Mouse (Mus musculus) midbrain, embryonic 13.5 days (tissue): ENCODE results near the gene Shc2. TPM values are rescaled to one million over a fixed set of nuclear protein-coding genes. Genes with fewer than 3 reads are reported as not detected.

Experiments used
- ATAC-seq: fragments of 200-750 bp; cut with Nextera tagmentation; 2 replicates; pipeline ENCODE4 v1.8.0; 2017; ENCODE audit warnings: mild to moderate bottlenecking, moderate TSS enrichment, moderate library complexity
- H3K27ac ChIP-seq: fragments of 300-500 bp; sonication (generic); 2 replicates; pipeline ENCODE4 v1.5.1; 2015; ENCODE audit warnings: inconsistent platforms, mild to moderate bottlenecking, moderate library complexity
- H3K27me3 ChIP-seq: fragments of 300-500 bp; sonication (generic); 2 replicates; pipeline ENCODE4 v1.6.1; 2015; ENCODE audit warnings: mild to moderate bottlenecking, inconsistent platforms
- H3K36me3 ChIP-seq: fragments of 300-500 bp; sonication (generic); 2 replicates; pipeline ENCODE4 v1.6.1; 2015; ENCODE audit warnings: mild to moderate bottlenecking, inconsistent platforms
- H3K4me1 ChIP-seq: fragments of 300-500 bp; sonication (generic); replicated peaks from 2 replicates; pipeline ENCODE4 v1.6.1; 2015; ENCODE audit warnings: inconsistent platforms
- H3K4me2 ChIP-seq: fragments of 300-500 bp; sonication (generic); replicated peaks from 2 replicates; pipeline ENCODE4 v1.6.1; 2015; ENCODE audit warnings: moderate library complexity, mild to moderate bottlenecking, inconsistent platforms
- H3K4me3 ChIP-seq: fragments of 300-500 bp; sonication (generic); replicated peaks from 2 replicates; pipeline ENCODE4 v1.5.1; 2015; ENCODE audit warnings: mild to moderate bottlenecking, inconsistent platforms
- H3K9ac ChIP-seq: fragments of 300-500 bp; sonication (generic); replicated peaks from 2 replicates; pipeline ENCODE4 v1.6.1; 2015; ENCODE audit warnings: mild to moderate bottlenecking, inconsistent platforms
- H3K9me3 ChIP-seq: fragments of 300-500 bp; sonication (generic); 2 replicates; pipeline ENCODE4 v1.6.1; 2016; ENCODE audit warnings: mild to moderate bottlenecking, inconsistent platforms
- WGBS: fragments of 180-500 bp; shearing (Covaris S2); methylation state at CpG from one replicate; pipeline ENCODE4 v1.1.7; 2015; 5-methylcytosine and 5-hydroxymethylcytosine counted together
- polyA plus RNA-seq: library from polyadenylated mRNA; unstranded; fragments of >200 nt; fragmentation: Nextera tagmentation; extraction: Ambion mirVana; gene quantifications from 2 replicates; pipeline ENCODE4 v1.2.1, GENCODE M21; 2015

The Shc2 gene
- polyA plus RNA-seq, 1 experiment from 2014 or later = 20.5 TPM

DNA sequence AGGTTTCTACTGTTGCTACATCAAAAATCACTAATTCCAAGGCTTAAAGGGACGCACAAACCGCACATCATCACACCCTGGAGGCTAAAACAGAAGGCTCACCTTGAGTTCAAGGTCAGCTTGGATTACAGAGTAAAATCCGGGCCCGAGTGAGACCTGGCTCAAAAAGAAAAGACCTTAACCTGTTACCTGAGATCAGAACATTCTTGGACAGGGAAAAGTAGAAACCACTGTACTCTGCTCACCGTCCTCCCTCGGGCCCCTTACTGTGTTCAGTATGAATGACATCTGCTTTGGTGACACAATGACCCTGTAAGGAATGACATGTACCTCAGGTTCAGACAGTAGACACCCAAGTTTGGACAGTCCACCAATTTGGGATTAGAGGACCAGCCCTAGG is 62.9 kb downstream of the Shc2 start:
- H3K9ac ChIP-seq = no peak overlapping the region
- no peaks in the 10 kb centered on the region for H3K9me3 ChIP-seq
- ATAC-seq = no peak
- no peak overlapping the region for H3K27ac ChIP-seq
- no peaks in the 10 kb centered on the region for H3K36me3 ChIP-seq
- H3K4me2 ChIP-seq = no peak overlapping the region
- WGBS = 94% methylated on average over 6 of the region's 6 CpGs
- no peaks in the 10 kb centered on the region for H3K27me3 ChIP-seq
- H3K4me3 ChIP-seq = no peak overlapping the region
- H3K4me1 ChIP-seq = no peaks in the 10 kb centered on the region

DNA sequence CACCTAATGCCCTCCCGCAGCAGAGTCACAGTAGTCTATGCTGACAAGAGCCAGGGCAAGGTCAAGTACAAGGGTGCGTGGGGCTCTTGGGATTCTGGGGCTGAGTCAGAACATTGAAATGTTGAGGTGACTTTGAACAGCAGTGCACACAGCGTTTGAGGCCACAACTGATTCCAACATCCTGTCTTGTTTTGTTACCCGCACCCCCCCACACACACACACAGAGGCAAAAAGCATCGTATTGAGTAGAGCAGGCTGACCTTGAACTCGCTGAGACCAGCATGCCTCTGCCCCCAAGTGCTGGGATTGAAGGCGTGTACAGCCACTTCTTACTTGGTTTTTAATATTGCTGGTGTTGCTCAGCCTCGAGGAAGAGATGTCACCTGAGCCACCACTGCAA is 63.4 kb downstream of the Shc2 start:
- Histone ChIP-seq H3K4me1 (no peaks in the 10 kb centered on the region), H3K9me3 (no peaks in the 10 kb centered on the region), H3K9ac (no peak overlapping the region), H3K27me3 (no peaks in the 10 kb centered on the region), H3K27ac (no peak overlapping the region), H3K4me3 (no peak overlapping the region), H3K4me2 (no peak overlapping the region), H3K36me3 (no peaks in the 10 kb centered on the region)
- 90% methylated on average over 8 of the region's 8 CpGs for WGBS
- ATAC-seq = no peak

DNA sequence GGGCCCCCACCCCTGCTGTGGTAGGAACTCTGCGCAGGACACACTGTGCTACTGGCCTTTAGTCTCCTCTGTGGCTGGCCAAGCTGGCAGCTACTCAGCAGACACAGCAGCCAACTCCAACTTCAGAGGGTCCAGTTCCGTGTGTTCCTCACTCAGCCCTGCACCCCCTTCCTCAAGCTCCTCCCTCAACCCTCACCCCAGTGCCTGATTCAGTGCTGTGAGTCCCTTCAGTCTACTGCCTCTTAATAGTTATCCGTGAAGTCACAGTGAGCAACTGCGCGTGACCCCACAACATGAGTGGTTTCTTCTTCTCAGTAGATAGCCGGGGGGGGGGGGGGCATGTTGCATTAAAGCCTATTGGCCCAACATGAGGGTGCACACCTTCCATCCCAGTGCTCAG is 64.1 kb downstream of the Shc2 start:
- H3K27ac ChIP-seq = no peak overlapping the region
- no peak for ATAC-seq
- H3K4me1 ChIP-seq = no peaks in the 10 kb centered on the region
- no peak overlapping the region for H3K4me2 ChIP-seq
- H3K27me3 ChIP-seq = no peaks in the 10 kb centered on the region
- 90% methylated on average over 6 of the region's 6 CpGs for WGBS
- H3K9me3 ChIP-seq = no peaks in the 10 kb centered on the region
- H3K4me3 ChIP-seq = no peak overlapping the region
- no peaks in the 10 kb centered on the region for H3K36me3 ChIP-seq
- no peak overlapping the region for H3K9ac ChIP-seq

- Histone ChIP-seq H3K36me3 (no peaks in the 10 kb centered on the region), H3K4me1 (no peaks in the 10 kb centered on the region), H3K9me3 (no peaks in the 10 kb centered on the region), H3K4me3 (no peak overlapping the region), H3K4me2 (no peak overlapping the region), H3K9ac (no peak overlapping the region), H3K27ac (no peak overlapping the region), H3K27me3 (no peaks in the 10 kb centered on the region)
- WGBS = 97% methylated on average over 2 of the region's 2 CpGs
- no peak for ATAC-seq
Observed at GRCm38 (mm10) chr10:79571314-79571713, 66.4 kb downstream of the Shc2 start.

- no peak overlapping the region for H3K9ac ChIP-seq
- ATAC-seq = no peak
- H3K36me3 ChIP-seq = no peaks in the 10 kb centered on the region
- H3K27ac ChIP-seq = no peak overlapping the region
- H3K27me3 ChIP-seq = no peaks in the 10 kb centered on the region
- no peaks in the 10 kb centered on the region for H3K9me3 ChIP-seq
- WGBS = 95% methylated on average over 5 of the region's 5 CpGs
- H3K4me2 ChIP-seq = no peak overlapping the region
- H3K4me1 ChIP-seq = no peaks in the 10 kb centered on the region
- no peak overlapping the region for H3K4me3 ChIP-seq
Observed at GRCm38 (mm10) chr10:79569921-79570320, 67.8 kb downstream of the Shc2 start.

Other genes starting within 250 kb of the Shc2 start
- gene Vmn2r83, start 169.2 kb downstream of the Shc2 start, polyA plus RNA-seq = not detected in 2 replicates
- 9.5 and 10.5 TPM in 2 replicates for gene Plpp2, start 104.1 kb downstream of the Shc2 start, polyA plus RNA-seq
- 50.4 and 61.4 TPM in 2 replicates for gene Mier2, start 82.7 kb downstream of the Shc2 start, polyA plus RNA-seq
- not detected in 2 replicates for gene Theg, start 50.6 kb downstream of the Shc2 start, polyA plus RNA-seq
- 0.24 and 0.28 TPM in 2 replicates for gene C2cd4c, start 23.9 kb downstream of the Shc2 start, polyA plus RNA-seq
- gene Odf3l2, start 7.8 kb upstream of the Shc2 start, polyA plus RNA-seq = 0.27 TPM in 1 of 2 replicates, not detected in the other
- gene Madcam1, start 26.6 kb upstream of the Shc2 start, polyA plus RNA-seq = 0.50 and 0.90 TPM in 2 replicates
- gene Tpgs1, start 31.5 kb upstream of the Shc2 start, polyA plus RNA-seq = 80.8 and 84.1 TPM in 2 replicates
- 109 and 110 TPM in 2 replicates for gene Cdc34, start 44.3 kb upstream of the Shc2 start, polyA plus RNA-seq
- gene Gzmm, start 51.1 kb upstream of the Shc2 start, polyA plus RNA-seq = 1.4 and 1.7 TPM in 2 replicates
- 564 and 608 TPM in 2 replicates for gene Bsg, start 66.6 kb upstream of the Shc2 start, polyA plus RNA-seq
- gene Hcn2, start 78.7 kb upstream of the Shc2 start, polyA plus RNA-seq = 0.18 and 0.43 TPM in 2 replicates
- 38.5 and 43.9 TPM in 2 replicates for gene Polrmt, start 108.7 kb upstream of the Shc2 start, polyA plus RNA-seq
- 1.1 and 1.3 TPM in 2 replicates for gene Fgf22, start 117.2 kb upstream of the Shc2 start, polyA plus RNA-seq
- gene Rnf126, start 129.0 kb upstream of the Shc2 start, polyA plus RNA-seq = 71.5 and 82.3 TPM in 2 replicates
- gene Fstl3, start 139.4 kb upstream of the Shc2 start, polyA plus RNA-seq = 0.63 and 1.1 TPM in 2 replicates
- not detected in 2 replicates for gene Prss57, start 153.0 kb upstream of the Shc2 start, polyA plus RNA-seq
- 246 and 261 TPM in 2 replicates for gene Palm, start 155.7 kb upstream of the Shc2 start, polyA plus RNA-seq
- 0.36 and 0.85 TPM in 2 replicates for gene Misp, start 183.1 kb upstream of the Shc2 start, polyA plus RNA-seq
- 106 and 116 TPM in 2 replicates for gene Ptbp1, start 216.5 kb upstream of the Shc2 start, polyA plus RNA-seq
- gene Prtn3, start 236.6 kb upstream of the Shc2 start, polyA plus RNA-seq = 14.9 and 16.9 TPM in 2 replicates
- gene Plppr3, start 236.7 kb upstream of the Shc2 start, polyA plus RNA-seq = 426 and 432 TPM in 2 replicates
- gene Elane, start 248.3 kb upstream of the Shc2 start, polyA plus RNA-seq = not detected in 2 replicates